Mouse (Mus musculus) WW6 (cell line): ENCODE measurements around the gene Rnf227.

Source experiments
- DNase-seq: peaks from one replicate; pipeline ENCODE4 v3.0.0-alpha.2; 2013; ENCODE audit warnings: low read depth, low spot score

Gene Rnf227

GRCm38 (mm10) chr11:69331152-69331551 is 9.1 kb upstream of the Rnf227 start:
- no peak for DNase-seq

DNA sequence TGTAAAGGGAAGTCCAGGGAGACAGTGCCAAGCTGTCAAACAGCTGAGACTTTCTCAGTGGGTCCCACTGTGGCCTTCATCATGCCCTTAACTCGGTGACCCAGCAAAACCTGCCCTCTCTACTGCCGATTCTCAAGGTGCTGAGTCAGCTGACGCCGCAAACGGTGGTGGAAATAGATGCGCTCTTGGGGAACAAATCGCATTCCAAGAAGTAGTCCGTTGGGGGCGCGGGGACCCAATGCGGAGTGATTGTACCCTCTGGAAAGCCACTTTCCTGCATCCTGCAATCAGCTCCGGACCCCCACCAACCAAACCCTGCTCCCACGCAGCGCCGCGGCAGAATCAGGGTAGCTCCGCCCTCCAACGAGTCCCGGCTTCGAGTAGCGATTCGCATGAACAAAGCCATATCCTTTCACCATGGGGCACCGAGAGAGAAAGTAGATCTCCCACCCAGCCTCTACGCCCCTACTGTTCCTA is 8.3 kb upstream of the Rnf227 start:
- no peak for DNase-seq

DNA sequence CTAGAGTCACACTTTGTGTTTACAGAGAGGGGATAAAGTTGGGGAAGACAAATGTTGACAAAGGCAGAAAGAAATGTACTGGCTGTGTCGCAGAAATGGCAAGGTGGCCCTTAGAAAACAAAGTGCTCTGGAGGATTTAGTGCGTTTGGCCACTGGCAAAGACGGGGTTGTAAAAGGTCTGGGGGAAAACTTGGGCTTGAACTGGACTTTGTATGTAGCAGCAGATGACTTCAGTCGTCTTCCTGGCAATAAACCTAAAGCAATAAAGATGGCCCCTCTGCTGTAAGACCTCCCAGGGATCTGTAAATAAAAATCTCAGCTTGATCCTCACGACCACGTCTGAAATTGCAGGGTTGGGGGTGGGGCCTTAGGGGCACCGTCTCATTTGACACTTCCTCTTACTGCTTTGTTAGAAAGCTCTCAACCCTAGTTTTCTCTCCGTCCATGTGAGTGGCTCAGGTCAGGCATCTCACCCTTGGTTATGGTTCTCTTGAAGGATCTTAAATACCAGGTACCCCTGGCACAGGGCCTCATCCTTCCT is 7.5 kb upstream of the Rnf227 start:
- no peak for DNase-seq

DNA sequence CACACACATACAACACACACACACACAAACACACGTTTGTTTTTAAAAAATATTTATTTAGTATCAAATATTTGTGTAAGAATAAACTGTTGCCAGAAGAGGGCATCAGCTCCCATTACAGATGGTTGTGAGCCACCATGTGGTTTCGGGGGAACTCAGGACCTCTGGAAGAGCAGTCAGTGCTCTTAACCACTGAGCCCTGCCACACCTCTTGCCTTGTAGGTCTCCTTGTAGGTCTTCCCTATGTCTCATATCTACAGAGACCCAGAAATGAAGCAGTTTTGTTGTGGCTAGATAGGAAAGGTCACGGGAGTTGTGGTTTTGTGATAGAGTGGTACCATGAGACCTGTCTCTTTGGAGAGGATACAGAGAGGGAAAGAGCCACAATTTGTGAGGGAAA is 6.3 kb upstream of the Rnf227 start:
- no peak for DNase-seq

DNA sequence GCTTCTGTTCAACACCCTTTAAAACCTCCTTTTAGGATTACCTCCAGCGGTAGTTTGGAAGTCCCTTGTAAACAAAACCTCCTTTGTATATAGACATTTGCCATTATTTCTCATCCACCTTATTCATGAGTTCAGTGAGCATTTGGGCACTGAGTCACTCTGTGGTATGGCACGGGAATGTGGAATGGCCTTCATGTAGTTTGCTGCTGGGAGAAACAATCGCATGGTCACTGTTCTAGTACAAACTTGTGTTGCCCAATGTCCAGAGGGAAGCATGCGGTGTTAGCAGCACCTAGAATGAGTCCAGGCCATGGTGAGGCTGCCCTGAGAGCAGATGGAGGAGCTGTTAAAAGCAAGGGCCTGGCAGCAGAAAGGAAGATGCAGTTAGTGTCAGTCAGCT is 5.5 kb upstream of the Rnf227 start:
- no peak for DNase-seq

DNA sequence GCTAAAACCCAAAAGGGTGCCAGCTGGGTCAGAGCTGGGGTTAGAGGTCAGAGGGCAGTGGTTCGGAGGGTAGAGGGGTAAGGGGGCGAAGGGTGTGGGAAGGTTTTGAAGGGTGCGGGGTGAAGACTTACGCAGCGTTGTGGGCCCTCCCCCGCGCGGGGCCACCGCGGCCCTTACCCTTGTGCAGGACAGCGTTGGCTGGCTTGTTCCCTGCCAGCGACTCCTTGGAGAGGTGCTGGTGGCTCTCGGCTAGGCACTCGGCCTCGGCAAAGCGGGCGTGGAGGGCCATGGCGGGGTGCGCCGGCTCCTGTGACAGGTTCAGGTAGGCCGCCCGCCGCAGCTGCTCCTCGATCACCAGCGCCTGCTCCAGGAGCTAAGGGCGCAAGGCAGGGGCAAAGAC is 6.2 kb downstream of the Rnf227 start:
- no peak for DNase-seq

GRCm38 (mm10) chr11:69356544-69356943 is 16.3 kb downstream of the Rnf227 start:
- DNase-seq: no peak

GRCm38 (mm10) chr11:69357690-69358089 is 17.4 kb downstream of the Rnf227 start:
- DNase-seq: no peak

DNA sequence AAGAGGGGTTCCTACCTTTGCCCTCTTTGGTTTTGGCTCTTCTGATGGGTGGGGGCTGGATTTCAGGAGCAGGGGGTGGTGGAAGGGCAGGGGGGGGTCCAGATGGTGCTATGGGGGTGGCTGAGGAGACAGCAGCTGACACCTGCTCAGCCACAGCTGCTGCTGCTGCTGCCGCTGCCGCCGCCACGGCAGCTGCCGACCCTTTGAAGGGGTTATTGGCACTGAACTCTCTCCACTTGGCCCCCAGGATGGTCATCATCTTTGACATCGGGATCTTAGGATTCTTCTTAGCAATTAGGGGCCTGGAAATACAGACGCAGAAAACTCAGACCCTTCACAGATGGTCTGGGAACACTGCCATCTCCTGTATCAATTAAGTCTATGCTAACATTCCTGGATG is 21.8 kb downstream of the Rnf227 start:
- DNase-seq: no peak

GRCm38 (mm10) chr11:69362479-69362878 is 22.2 kb downstream of the Rnf227 start:
- DNase-seq: no peak

GRCm38 (mm10) chr11:69364376-69364775 is 24.1 kb downstream of the Rnf227 start:
- no peak for DNase-seq

GRCm38 (mm10) chr11:69364910-69365309 is 24.6 kb downstream of the Rnf227 start:
- no peak for DNase-seq

DNA sequence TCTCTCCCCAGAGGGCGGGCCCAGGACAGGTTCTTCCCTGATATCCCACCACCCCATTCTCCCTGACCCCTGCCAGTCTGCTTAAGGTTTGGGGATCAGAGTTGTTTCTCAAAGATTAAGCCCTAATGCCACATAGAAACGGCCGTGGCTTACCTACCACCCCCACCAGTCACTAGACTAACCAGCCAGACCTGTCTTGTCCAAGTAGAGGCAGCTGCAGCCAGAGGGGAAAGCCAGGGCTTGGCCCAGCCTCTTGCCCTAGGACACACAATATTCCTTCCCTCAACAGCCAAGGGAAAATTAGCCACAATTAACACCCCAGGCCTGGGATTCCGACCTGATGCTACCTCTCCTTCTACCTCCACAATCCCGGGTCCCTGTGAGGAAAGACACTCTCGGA is 25.5 kb downstream of the Rnf227 start:
- DNase-seq: no peak

DNA sequence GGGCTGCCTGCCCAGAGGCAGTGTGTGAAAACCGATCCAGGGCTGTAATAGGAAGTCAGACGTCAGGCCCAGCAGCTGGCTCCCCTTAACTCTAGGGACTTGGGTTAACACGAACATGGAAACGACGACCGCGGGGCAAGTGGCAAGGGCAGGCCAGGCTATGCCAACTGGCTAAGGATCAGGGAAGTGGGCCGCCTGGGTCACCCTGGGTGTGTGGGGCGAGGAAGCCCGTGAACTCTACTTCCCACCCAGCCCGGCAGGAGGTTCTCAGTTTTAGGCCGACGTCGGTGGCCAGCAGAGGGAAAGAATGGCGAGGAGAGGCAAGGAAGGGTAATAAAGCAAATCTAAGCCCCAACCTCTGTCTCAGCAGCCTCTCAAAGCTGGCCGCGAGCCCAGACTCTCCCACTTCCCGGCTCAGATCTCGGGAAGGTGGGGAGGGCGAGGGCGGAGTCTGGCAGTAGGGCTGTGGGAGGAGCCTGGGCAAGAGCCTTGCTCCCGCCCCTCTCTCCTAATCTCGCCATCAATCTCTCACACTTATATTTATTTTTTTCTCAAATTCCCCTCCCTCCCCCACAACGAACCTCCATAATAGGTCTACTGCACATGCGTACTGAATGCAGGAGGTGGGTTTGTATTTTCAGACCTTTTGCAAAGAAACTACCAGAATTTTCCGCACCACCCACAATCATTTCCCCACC is 26.0 kb downstream of the Rnf227 start:
- DNase-seq: no peak

DNA sequence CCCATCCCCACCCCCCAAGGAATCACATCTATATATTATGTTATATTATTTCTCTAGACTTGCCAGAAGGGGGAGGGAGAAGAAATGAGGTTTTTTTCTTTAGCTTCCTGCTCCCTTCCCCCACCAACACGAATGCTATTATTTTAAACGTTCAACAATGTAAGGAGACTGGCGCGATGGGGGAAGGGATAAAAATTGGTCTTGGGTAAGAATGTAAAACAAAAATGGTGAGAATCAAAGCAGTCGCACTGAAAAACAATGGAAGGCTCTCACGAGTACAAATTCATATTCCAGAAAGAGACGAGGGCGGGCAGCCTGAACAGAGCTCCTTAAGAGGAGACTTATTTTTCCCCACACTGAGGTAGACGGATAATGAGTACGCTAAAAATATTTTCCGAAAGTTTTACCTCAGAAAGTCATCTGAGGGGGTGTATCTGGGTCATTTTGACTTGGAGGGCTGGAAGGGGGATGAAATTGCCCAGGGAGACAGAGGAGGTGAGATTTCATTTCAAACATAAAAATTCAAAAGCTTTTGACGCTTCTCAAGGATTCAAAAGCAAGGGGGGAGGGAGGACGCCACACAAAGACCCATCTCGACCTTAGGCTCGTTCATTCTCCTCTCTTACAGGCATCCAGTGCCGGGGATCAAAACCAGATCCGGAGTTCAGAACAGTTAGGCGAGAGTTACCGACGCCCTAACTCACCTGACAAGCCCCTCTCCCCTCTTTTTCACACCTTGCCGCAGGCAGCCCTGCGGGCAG is 26.8 kb downstream of the Rnf227 start:
- DNase-seq: no peak

GRCm38 (mm10) chr11:69367616-69368355 is 27.5 kb downstream of the Rnf227 start:
- no peak for DNase-seq

- no peak for DNase-seq
Measured at GRCm38 (mm10) chr11:69368356-69369214, 28.3 kb downstream of the Rnf227 start.

GRCm38 (mm10) chr11:69369215-69369989 is 29.1 kb downstream of the Rnf227 start, which contains the start of gene Chd3:
Gene Chd3 (minus strand): TSS chr11:69369406.
- no peak for DNase-seq

DNA sequence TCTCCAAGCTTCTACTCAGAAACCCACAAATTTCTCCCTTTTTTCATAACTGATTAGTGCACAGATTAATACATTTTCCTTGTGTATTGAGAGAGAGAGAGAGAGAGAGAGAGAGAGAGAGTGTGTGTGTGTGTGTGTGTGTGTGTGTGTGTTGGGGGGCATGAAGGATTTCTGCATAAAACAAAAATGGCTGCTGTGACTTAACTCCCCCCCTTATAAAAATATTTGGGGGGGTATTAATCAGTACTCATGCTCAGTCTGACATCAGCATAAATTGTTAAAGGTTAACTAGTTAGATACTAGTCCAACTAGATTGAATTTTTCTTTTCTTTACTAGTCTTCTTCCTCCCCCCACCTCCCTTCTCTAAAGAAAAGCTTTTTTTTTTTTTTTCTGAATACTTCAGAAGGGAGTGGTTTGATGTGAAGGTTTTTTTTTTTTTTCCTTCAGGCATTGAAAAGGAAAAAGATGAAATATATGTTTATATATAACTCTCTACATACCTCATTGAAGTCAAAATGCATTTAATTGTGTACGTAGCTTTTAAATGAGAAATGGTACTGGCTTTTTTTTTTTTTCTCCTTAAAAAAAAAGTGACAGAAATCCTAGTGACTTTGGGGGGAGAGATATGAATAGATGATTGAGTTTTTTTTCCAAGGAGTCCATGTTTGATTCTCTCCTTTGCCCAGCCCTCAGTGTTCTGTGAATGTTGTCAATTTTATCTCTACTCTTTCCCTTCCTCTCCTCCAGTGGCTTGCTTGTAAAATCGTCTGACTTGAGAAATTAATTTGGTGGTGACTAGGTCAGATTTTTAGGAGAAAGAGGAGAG is 29.9 kb downstream of the Rnf227 start:
- DNase-seq: no peak
